In the genomic region with DNA sequence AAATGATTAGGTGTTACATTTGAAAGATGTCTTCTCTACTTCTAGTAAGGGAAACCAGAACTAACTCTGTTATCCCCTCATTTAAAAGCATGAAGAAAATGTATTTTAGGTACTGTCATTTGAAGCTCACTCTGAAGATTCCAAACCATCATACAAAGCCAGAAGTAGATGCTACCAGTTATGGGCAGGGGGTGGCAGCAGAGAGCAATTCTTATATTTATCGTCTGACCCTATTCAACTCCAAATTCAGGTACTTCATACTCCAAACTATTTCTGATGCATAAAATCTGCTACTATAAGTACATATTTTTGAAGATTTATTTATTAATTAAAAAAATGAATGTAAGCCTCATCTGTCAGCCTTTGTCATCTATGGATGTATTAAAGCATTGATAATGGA, we compare ENCODE assay signal across 9 mouse cellular contexts.
DNase-seq lines count a peak whose midpoint lies in the region; ATAC-seq and TF ChIP-seq lines count a peak whose summit lies in the region.
"Had no signal": no experiment of that assay in that cellular context is flagged by ENCODE, and none has a peak within 500 bp of the region (broad histone marks: within the 10 kb centered on the region; RNA-seq: fewer than 3 reads in every experiment).

No protein-coding gene starts in this region.

- H3K27me3 ChIP-seq in neural tube, embryonic 15.5 days (replicated peaks): no peaks in the 10 kb centered on the region
- H3K27me3 ChIP-seq: limb, embryonic 13.5 days had no signal

- H3K4me1 ChIP-seq in ES-E14 (ENCODE audit: control insufficient read depth in 2 of 2, insufficient read depth in 2 of 2, low read length in 2 of 2, poor library complexity in 1 of 2): no peaks in the 10 kb centered on the region
- H3K4me1 ChIP-seq in neural tube, embryonic 15.5 days: no peaks in the 10 kb centered on the region
- H3K4me1 ChIP-seq: limb, embryonic 13.5 days had no signal

- WGBS in neural tube, embryonic 15.5 days: 18% methylated on average over 1 of the region's 1 CpGs

- peak; percentile 18 to 40 for DNase-seq in heart, postnatal 10 days
- no peak for DNase-seq in heart, adult 9 months (ENCODE audit: low spot score in 2 of 2)
- peak; percentile 11 for DNase-seq in ES-E14 (ENCODE audit: low read depth, low spot score)
- DNase-seq in cerebellum, adult 11 months: peak; percentile 31
- DNase-seq in layer of hippocampus, adult 9-10 months (ENCODE audit: low spot score): peak; percentile 25
- DNase-seq in urinary bladder, adult 2 months (ENCODE audit: low spot score): no peak

- H3K4me2 ChIP-seq in neural tube, embryonic 15.5 days: no peak overlapping the region
- H3K4me2 ChIP-seq: limb, embryonic 13.5 days had no signal

- in situ Hi-C loops in ES-E14 (cut with MboI; ENCODE audit: low sequenced_read_pairs in 2 of 2, unreplicated experiment in 2 of 2): no loop called here

- H3K36me3 ChIP-seq in ES-E14 (ENCODE audit: control insufficient read depth, insufficient read depth, low read length, poor library complexity, severe bottlenecking): no peaks in the 10 kb centered on the region
- H3K36me3 ChIP-seq in neural tube, embryonic 15.5 days: no peaks in the 10 kb centered on the region
- H3K36me3 ChIP-seq: limb, embryonic 13.5 days had no signal

- H3K9me3 ChIP-seq in ES-E14 (ENCODE audit: control insufficient read depth, insufficient read depth, low read depth, low read length): no peaks in the 10 kb centered on the region
- H3K9me3 ChIP-seq in neural tube, embryonic 15.5 days (replicated peaks): no peaks in the 10 kb centered on the region
- H3K9me3 ChIP-seq: limb, embryonic 13.5 days had no signal

- ATAC-seq in frontal cortex, adult (ENCODE audit: low TSS enrichment): peak; percentile 89
- ATAC-seq in neural tube, embryonic 15.5 days (ENCODE audit: low FRiP score): 0 out of 2 replicates have a peak, but pooled peaks have one; percentile 59

- intact Hi-C loops in heart, postnatal 10 days (cut with DNase I): loop anchor here (10.0 kb wide), 1 partner anchor 298 kb away; no protein-coding TSS in a partner anchor

- H3K27ac ChIP-seq in ES-E14 (ENCODE audit: insufficient read depth, low read depth, low read length, poor library complexity, severe bottlenecking): no peak overlapping the region
- no peak overlapping the region for H3K27ac ChIP-seq in neural tube, embryonic 15.5 days (replicated peaks)
- H3K27ac ChIP-seq: limb, embryonic 13.5 days had no signal

- no peak overlapping the region for H3K9ac ChIP-seq in ES-E14 (ENCODE audit: insufficient read depth, low read depth, low read length, poor library complexity, severe bottlenecking)
- no peak overlapping the region for H3K9ac ChIP-seq in neural tube, embryonic 15.5 days (replicated peaks)
- H3K9ac ChIP-seq: limb, embryonic 13.5 days had no signal

- no peak overlapping the region for H3K4me3 ChIP-seq in ES-E14 (ENCODE audit: insufficient read depth in 1 of 2, low read depth in 1 of 2, low read length in 2 of 2, poor library complexity in 1 of 2, severe bottlenecking in 1 of 2)
- no peak overlapping the region for H3K4me3 ChIP-seq in neural tube, embryonic 15.5 days (replicated peaks)
- H3K4me3 ChIP-seq: limb, embryonic 13.5 days had no signal

TF ChIP-seq in ES-E14, 5 proteins besides CTCF, POLR2A, EP300 and RAD21:
- no peak for TF ChIP-seq MAFK (IDR thresholded peaks at IDR 0.05; ENCODE audit: insufficient read depth, low read depth, low read length)
- 0 out of 2 replicates have a peak, but pooled peaks have one; percentile 34 for TF ChIP-seq ZC3H11A (IDR thresholded peaks at IDR 0.05; ENCODE audit: borderline replicate concordance, low read depth, low read length)

Comparison
In these comparisons a context has a peak if more than half of its experiments do, and no peak if none do; other contexts are left out.
1. DNase-seq: peak in heart, postnatal 10 days (2 of 2), ES-E14 (single experiment), cerebellum, adult 11 months (single experiment) and layer of hippocampus, adult 9-10 months (single experiment); none in heart, adult 9 months (0 of 2) and urinary bladder, adult 2 months (single experiment).